Mouse (Mus musculus): ENCODE measurements around the gene Tacc2. TPM values are rescaled to one million over a fixed set of nuclear protein-coding genes. Genes with fewer than 3 reads are reported as not detected.
"Not testable (repeated sequence)": the region's sequence is repeated elsewhere in the genome, so short reads cannot be mapped to it uniquely, and the experiment has no call there.

Tacc2 gene
- polyA plus RNA-seq, 1 experiment from 2014 or later: 63.4 TPM

DNA sequence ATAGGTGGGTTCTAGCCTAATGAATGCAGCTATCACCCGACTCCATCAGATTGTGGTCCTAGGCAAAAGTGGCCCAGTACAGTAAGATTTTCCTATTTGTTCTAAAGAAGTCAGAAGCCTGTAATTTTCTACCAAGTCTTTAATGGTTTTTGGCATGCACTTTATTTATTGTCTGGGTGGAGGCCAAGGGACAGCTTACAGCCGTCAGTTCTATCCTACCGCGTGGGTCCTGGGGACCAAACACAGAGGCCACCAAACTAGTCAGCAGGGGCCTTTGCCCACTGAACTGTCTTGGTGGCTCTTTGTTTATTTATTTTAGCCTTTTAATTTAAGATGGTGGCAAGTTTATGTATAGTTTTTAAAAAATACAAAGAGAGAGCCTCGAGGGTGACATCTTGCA lies 1.4 kb downstream of the Tacc2 start:
- ATAC-seq (ENCODE audit: low read depth): no peak
- H3K27me3 ChIP-seq (ENCODE audit: control insufficient read depth, insufficient read depth, low read length): no peaks in the 10 kb centered on the region
- 78% methylated on average over 5 of the region's 5 CpGs for WGBS
- H3K4me2 ChIP-seq (ENCODE audit: low read depth, low read length): no peak overlapping the region
- H3K36me3 ChIP-seq (ENCODE audit: control insufficient read depth, insufficient read depth, low read length): no peaks in the 10 kb centered on the region
- no peaks in the 10 kb centered on the region for H3K4me1 ChIP-seq (ENCODE audit: control insufficient read depth, insufficient read depth, low read length)
- no peak overlapping the region for H3K4me3 ChIP-seq (ENCODE audit: low read depth, low read length)
- no peak overlapping the region for H3K9ac ChIP-seq (replicated peaks; ENCODE audit: low read depth, low read length)
- no peaks in the 10 kb centered on the region for H3K9me3 ChIP-seq (ENCODE audit: control insufficient read depth, low read length)
- H3K27ac ChIP-seq (ENCODE audit: low read depth, low read length): no peak overlapping the region

GRCm38 (mm10) chr7:130586521-130587072 lies 9.4 kb downstream of the Tacc2 start:
- Histone ChIP-seq H3K4me1 (ENCODE audit: control insufficient read depth, insufficient read depth, low read length) (no peaks in the 10 kb centered on the region), H3K27me3 (ENCODE audit: control insufficient read depth, insufficient read depth, low read length) (no peaks in the 10 kb centered on the region)
- WGBS: 89% methylated on average over 2 of the region's 2 CpGs

DNA sequence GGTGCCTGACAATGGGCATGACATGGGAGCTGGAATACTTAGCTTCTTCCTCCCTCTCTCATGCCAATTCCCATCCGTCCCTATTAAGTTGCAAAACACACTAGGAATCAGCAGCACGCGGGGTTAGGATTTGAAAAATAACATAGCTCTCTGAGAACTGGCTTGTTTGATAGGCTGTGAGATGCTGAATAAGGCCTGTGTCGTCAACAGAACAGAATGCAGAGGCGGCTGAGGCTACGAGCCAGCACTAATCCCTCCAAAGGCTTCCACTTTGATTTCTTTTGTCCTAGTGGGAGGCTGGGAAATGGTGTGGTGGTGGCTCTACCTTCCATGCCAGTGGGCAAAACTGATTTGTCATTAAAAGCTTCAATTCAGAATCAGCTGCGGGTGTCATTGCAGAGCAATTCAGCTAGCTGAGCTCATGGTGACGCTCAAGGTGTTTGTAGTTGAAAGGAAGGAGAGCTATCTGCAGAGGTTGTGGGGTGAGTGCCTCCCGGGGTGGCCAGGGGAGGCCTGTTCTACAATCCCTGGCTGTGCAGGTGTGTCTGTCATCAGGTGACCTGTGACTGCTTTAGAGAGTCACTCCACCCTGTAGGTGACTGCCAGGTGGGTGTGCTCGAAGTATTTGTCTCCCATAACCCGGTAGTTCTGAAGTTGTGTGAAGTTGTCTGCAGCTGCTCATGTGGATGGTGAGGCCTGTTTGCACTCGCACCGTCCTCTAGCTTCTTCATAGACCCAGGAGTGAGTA lies 13.0 kb downstream of the Tacc2 start:
- H3K36me3 ChIP-seq (ENCODE audit: control insufficient read depth, insufficient read depth, low read length): no peaks in the 10 kb centered on the region
- no peak overlapping the region for H3K27ac ChIP-seq (ENCODE audit: low read depth, low read length)
- WGBS: 63% methylated on average over 13 of the region's 13 CpGs
- no peaks in the 10 kb centered on the region for H3K4me1 ChIP-seq (ENCODE audit: control insufficient read depth, insufficient read depth, low read length)
- no peak overlapping the region for H3K4me2 ChIP-seq (ENCODE audit: low read depth, low read length)
- no peaks in the 10 kb centered on the region for H3K9me3 ChIP-seq (ENCODE audit: control insufficient read depth, low read length)
- no peak overlapping the region for H3K4me3 ChIP-seq (ENCODE audit: low read depth, low read length)
- ATAC-seq (ENCODE audit: low read depth): no peak
- H3K9ac ChIP-seq (replicated peaks; ENCODE audit: low read depth, low read length): no peak overlapping the region
- no peaks in the 10 kb centered on the region for H3K27me3 ChIP-seq (ENCODE audit: control insufficient read depth, insufficient read depth, low read length)

More at GRCm38 (mm10) chr7:130586521-130587072, 9.4 kb downstream of the Tacc2 start:
- Histone ChIP-seq H3K27ac (ENCODE audit: low read depth, low read length) (no peak overlapping the region), H3K9ac (replicated peaks; ENCODE audit: low read depth, low read length) (no peak overlapping the region), H3K36me3 (ENCODE audit: control insufficient read depth, insufficient read depth, low read length) (no peaks in the 10 kb centered on the region), H3K9me3 (ENCODE audit: control insufficient read depth, low read length) (no peaks in the 10 kb centered on the region), H3K4me3 (ENCODE audit: low read depth, low read length) (no peak overlapping the region), H3K4me2 (ENCODE audit: low read depth, low read length) (no peak overlapping the region)
- no peak for ATAC-seq (ENCODE audit: low read depth)

GRCm38 (mm10) chr7:130590845-130591437 lies 13.7 kb downstream of the Tacc2 start:
- H3K4me2 ChIP-seq (ENCODE audit: low read depth, low read length): no peak overlapping the region
- H3K4me1 ChIP-seq (ENCODE audit: control insufficient read depth, insufficient read depth, low read length): no peaks in the 10 kb centered on the region
- H3K9me3 ChIP-seq (ENCODE audit: control insufficient read depth, low read length): no peaks in the 10 kb centered on the region
- H3K27ac ChIP-seq (ENCODE audit: low read depth, low read length): no peak overlapping the region
- H3K36me3 ChIP-seq (ENCODE audit: control insufficient read depth, insufficient read depth, low read length): no peaks in the 10 kb centered on the region
- H3K9ac ChIP-seq (replicated peaks; ENCODE audit: low read depth, low read length): no peak overlapping the region
- H3K4me3 ChIP-seq (ENCODE audit: low read depth, low read length): no peak overlapping the region
- 89% methylated on average over 8 of the region's 8 CpGs for WGBS
- no peak for ATAC-seq (ENCODE audit: low read depth)
- no peaks in the 10 kb centered on the region for H3K27me3 ChIP-seq (ENCODE audit: control insufficient read depth, insufficient read depth, low read length)

DNA sequence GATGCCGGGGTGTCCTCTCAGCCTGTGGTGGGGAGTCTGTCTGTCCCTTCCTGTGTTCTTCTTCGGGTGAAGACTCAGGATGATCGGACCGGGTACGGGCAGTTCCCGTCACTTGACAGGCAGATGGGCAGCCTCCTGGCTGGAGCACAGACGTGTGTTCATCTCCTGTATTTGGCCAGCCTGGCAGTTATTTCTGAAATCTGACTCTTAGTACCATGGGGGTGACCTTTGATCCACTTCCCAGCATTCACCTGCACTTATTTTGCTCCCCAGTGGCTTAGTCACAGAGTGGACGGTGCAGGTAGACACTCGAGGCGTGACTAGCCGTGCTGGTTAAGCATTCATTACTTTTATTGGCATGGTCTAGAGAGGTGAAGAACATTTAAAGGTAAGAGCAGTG lies 15.7 kb downstream of the Tacc2 start:
- H3K36me3 ChIP-seq (ENCODE audit: control insufficient read depth, insufficient read depth, low read length); ATAC-seq (ENCODE audit: low read depth); H3K4me2 ChIP-seq (ENCODE audit: low read depth, low read length); H3K9ac ChIP-seq (replicated peaks; ENCODE audit: low read depth, low read length); H3K9me3 ChIP-seq (ENCODE audit: control insufficient read depth, low read length); H3K4me1 ChIP-seq (ENCODE audit: control insufficient read depth, insufficient read depth, low read length); H3K27me3 ChIP-seq (ENCODE audit: control insufficient read depth, insufficient read depth, low read length); H3K27ac ChIP-seq (ENCODE audit: low read depth, low read length); H3K4me3 ChIP-seq (ENCODE audit: low read depth, low read length): not testable (repeated sequence)
- no CpG with 5 or more reads among the region's 11 CpGs for WGBS

- H3K9ac ChIP-seq (replicated peaks; ENCODE audit: low read depth, low read length); H3K4me1 ChIP-seq (ENCODE audit: control insufficient read depth, insufficient read depth, low read length); H3K27me3 ChIP-seq (ENCODE audit: control insufficient read depth, insufficient read depth, low read length); H3K4me2 ChIP-seq (ENCODE audit: low read depth, low read length); H3K36me3 ChIP-seq (ENCODE audit: control insufficient read depth, insufficient read depth, low read length); H3K4me3 ChIP-seq (ENCODE audit: low read depth, low read length); H3K27ac ChIP-seq (ENCODE audit: low read depth, low read length); H3K9me3 ChIP-seq (ENCODE audit: control insufficient read depth, low read length): not testable (repeated sequence)
- 41% methylated on average over 6 of the region's 11 CpGs for WGBS
- peak; percentile 62 for ATAC-seq (ENCODE audit: low read depth)
Observed at GRCm38 (mm10) chr7:130593375-130594239, 16.4 kb downstream of the Tacc2 start.

GRCm38 (mm10) chr7:130596079-130596855 lies 19.0 kb downstream of the Tacc2 start:
- H3K4me1 ChIP-seq (ENCODE audit: control insufficient read depth, insufficient read depth, low read length); H3K4me2 ChIP-seq (ENCODE audit: low read depth, low read length); H3K36me3 ChIP-seq (ENCODE audit: control insufficient read depth, insufficient read depth, low read length); H3K27me3 ChIP-seq (ENCODE audit: control insufficient read depth, insufficient read depth, low read length); H3K27ac ChIP-seq (ENCODE audit: low read depth, low read length); H3K4me3 ChIP-seq (ENCODE audit: low read depth, low read length); H3K9ac ChIP-seq (replicated peaks; ENCODE audit: low read depth, low read length); ATAC-seq (ENCODE audit: low read depth); H3K9me3 ChIP-seq (ENCODE audit: control insufficient read depth, low read length): not testable (repeated sequence)
- WGBS: 55% methylated on average over 9 of the region's 19 CpGs

GRCm38 (mm10) chr7:130597546-130597945 lies 20.3 kb downstream of the Tacc2 start:
- Histone ChIP-seq H3K27ac (ENCODE audit: low read depth, low read length) (peak overlapping the region; percentile 4; the same call in 1 of the 2 replicates), H3K4me1 (ENCODE audit: control insufficient read depth, insufficient read depth, low read length) (no peaks in the 10 kb centered on the region), H3K27me3 (ENCODE audit: control insufficient read depth, insufficient read depth, low read length) (no peaks in the 10 kb centered on the region), H3K9ac (replicated peaks; ENCODE audit: low read depth, low read length) (no peak overlapping the region), H3K4me2 (ENCODE audit: low read depth, low read length) (no peak overlapping the region), H3K4me3 (ENCODE audit: low read depth, low read length) (no peak overlapping the region), H3K36me3 (ENCODE audit: control insufficient read depth, insufficient read depth, low read length) (no peaks in the 10 kb centered on the region), H3K9me3 (ENCODE audit: control insufficient read depth, low read length) (no peaks in the 10 kb centered on the region)
- ATAC-seq (ENCODE audit: low read depth): no peak
- WGBS: 64% methylated on average over 6 of the region's 6 CpGs

Measured in neural tube, embryonic 14.5 days (tissue).